Mouse (Mus musculus) lung, adult 2 months (tissue): ENCODE measurements around the gene Mbd3l2.

Experiments used
- CTCF ChIP-seq: fragments of 200-500 bp; IDR thresholded peaks from 2 replicates; pipeline ENCODE4 v1.5.1; 2011; ENCODE audit warnings: mild to moderate bottlenecking, low read length, control low read depth; ENCODE audit not compliant: insufficient read depth
- POLR2A ChIP-seq: fragments of 200-500 bp; IDR thresholded peaks from 2 replicates; pipeline ENCODE4 v1.6.1; 2011; ENCODE audit warnings: low read depth, mild to moderate bottlenecking, control low read depth, low read length, borderline replicate concordance; ENCODE audit errors: extremely low read depth

- TF ChIP-seq POLR2A (no peak), CTCF (no peak)
Observed at GRCm38 (mm10) chr9:18468005-18468404, 37.6 kb downstream of the Mbd3l2 start.
